Mouse (Mus musculus) embryonic facial prominence, embryonic 11.5 days (tissue): ENCODE data around the gene Itpkc. TPM values are rescaled to one million over a fixed set of nuclear protein-coding genes. Genes with fewer than 3 reads are reported as not detected.

Experiments used
- ATAC-seq: fragments of 200-750 bp; cut with Nextera tagmentation; replicated peaks from 2 replicates; pipeline ENCODE4 v1.8.0; 2017; ENCODE audit warnings: low read depth; ENCODE audit not compliant: insufficient number of reproducible peaks, low FRiP score, low TSS enrichment
- DNase-seq: peaks from one replicate; pipeline ENCODE4 v3.0.0-alpha.2; 2015; ENCODE audit warnings: low spot score
- H3K27ac ChIP-seq: fragments of 300-500 bp; sonication (generic); replicated peaks from 2 replicates; pipeline ENCODE4 v1.5.1; 2014; ENCODE audit warnings: mild to moderate bottlenecking, low read depth, low read length, control low read depth
- H3K27me3 ChIP-seq: fragments of 300-500 bp; sonication (generic); 2 replicates; pipeline ENCODE4 v1.6.1; 2014; ENCODE audit warnings: mild to moderate bottlenecking, low read length, moderate library complexity, mixed read lengths; ENCODE audit not compliant: control insufficient read depth, insufficient read depth
- H3K36me3 ChIP-seq: fragments of 300-500 bp; sonication (generic); replicated peaks from 2 replicates; pipeline ENCODE4 v1.6.1; 2014; ENCODE audit warnings: low read depth, mild to moderate bottlenecking, low read length, moderate library complexity, mixed read lengths; ENCODE audit not compliant: control insufficient read depth, insufficient read depth
- H3K4me1 ChIP-seq: fragments of 300-500 bp; sonication (generic); 2 replicates; pipeline ENCODE4 v1.6.1; 2014; ENCODE audit warnings: low read length, mixed read lengths; ENCODE audit not compliant: control insufficient read depth, insufficient read depth
- H3K4me2 ChIP-seq: fragments of 300-500 bp; sonication (generic); 2 replicates; pipeline ENCODE4 v1.6.1; 2014; ENCODE audit warnings: low read depth, mild to moderate bottlenecking, control low read depth, low read length, moderate library complexity
- H3K4me3 ChIP-seq: fragments of 300-500 bp; sonication (generic); 2 replicates; pipeline ENCODE4 v1.5.1; 2014; ENCODE audit warnings: low read depth, low read length, control low read depth
- H3K9ac ChIP-seq: fragments of 300-500 bp; sonication (generic); replicated peaks from 2 replicates; pipeline ENCODE4 v1.6.1; 2014; ENCODE audit warnings: mild to moderate bottlenecking, control low read depth, low read length
- H3K9me3 ChIP-seq: fragments of 300-500 bp; sonication (generic); replicated peaks from 2 replicates; pipeline ENCODE4 v1.6.1; 2016; ENCODE audit warnings: mild to moderate bottlenecking, low read length, inconsistent platforms, mixed read lengths; ENCODE audit not compliant: control insufficient read depth
- WGBS: fragments of 180-500 bp; shearing (Covaris S2); extraction: QIAGEN DNeasy Blood & Tissue Kit; methylation state at CpG from one replicate; pipeline ENCODE4 v1.1.7; 2014; 5-methylcytosine and 5-hydroxymethylcytosine counted together
- polyA plus RNA-seq: library from polyadenylated mRNA; unstranded; fragments of >200 nt; fragmentation: Nextera tagmentation; extraction: Ambion mirVana; gene quantifications from 2 replicates; pipeline ENCODE4 v1.2.1, GENCODE M21; 2014

Gene Itpkc
- polyA plus RNA-seq, 1 experiment from 2014 or later: 6.0 TPM

DNA sequence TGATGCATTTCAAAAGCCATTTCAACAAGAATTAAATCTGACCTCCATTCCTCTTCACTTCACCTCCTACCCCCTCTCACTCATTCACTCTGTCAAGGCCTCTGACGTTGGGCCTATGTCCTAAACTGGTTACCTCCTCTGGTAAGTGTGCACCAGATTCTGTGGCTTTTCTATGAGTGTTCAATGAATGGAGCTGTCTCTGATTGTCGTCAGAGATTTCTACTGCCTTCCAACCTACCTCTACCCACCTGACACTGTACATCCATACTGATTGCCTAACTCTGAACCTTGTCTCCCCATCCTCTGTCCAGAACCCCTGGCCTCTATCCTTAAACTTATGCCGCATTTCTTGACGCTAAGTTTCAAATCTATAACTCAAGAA, 50.5 kb downstream of the Itpkc start:
- ATAC-seq: peak; percentile 16
- peak overlapping the region; percentile 54 for H3K9ac ChIP-seq
- 20% methylated on average over 4 of the region's 4 CpGs for WGBS

GRCm38 (mm10) chr7:27174896-27175295, 53.6 kb downstream of the Itpkc start:
- WGBS: 94% methylated on average over 7 of the region's 7 CpGs
- Histone ChIP-seq H3K27ac (no peak overlapping the region), H3K4me3 (no peak overlapping the region), H3K36me3 (peaks cover 4% of the 10 kb centered on the region), H3K4me1 (no peaks in the 10 kb centered on the region), H3K9ac (no peak overlapping the region), H3K9me3 (no peaks in the 10 kb centered on the region), H3K4me2 (no peak overlapping the region), H3K27me3 (no peaks in the 10 kb centered on the region)
- DNase-seq: no peak
- no peak for ATAC-seq

More for the DNA sequence above, 50.5 kb downstream of the Itpkc start:
- H3K9me3 ChIP-seq: no peaks in the 10 kb centered on the region
- H3K4me1 ChIP-seq: no peaks in the 10 kb centered on the region
- peak overlapping the region; percentile 36 for H3K4me2 ChIP-seq
- peaks cover 2% of the 10 kb centered on the region for H3K36me3 ChIP-seq
- peak overlapping the region; percentile 69 for H3K4me3 ChIP-seq
- H3K27ac ChIP-seq: peak overlapping the region; percentile 84; the same call in 1 of the 2 replicates
- DNase-seq: no peak
- no peaks in the 10 kb centered on the region for H3K27me3 ChIP-seq

DNA sequence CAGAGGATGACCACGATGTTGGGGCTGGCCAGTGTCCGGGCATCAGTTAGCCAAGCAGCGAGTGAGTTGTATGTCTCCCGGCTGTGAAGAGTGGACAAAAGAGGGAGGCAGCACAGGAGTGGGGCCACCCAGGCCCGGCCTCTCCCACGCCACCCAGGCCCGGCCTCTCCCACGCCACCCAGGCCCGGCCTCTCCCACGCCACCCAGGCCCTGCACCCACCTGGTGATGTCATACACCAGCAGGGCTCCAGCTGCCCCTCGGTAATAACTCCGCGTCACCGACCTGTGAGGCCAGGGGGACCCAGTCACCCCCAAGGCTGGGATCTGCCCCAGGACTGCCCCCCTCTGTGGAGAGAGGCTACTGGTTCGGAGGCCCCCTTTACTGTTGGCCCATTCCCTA, 54.0 kb downstream of the Itpkc start:
- H3K36me3 ChIP-seq: peaks cover 4% of the 10 kb centered on the region
- H3K27ac ChIP-seq: no peak overlapping the region
- no peaks in the 10 kb centered on the region for H3K4me1 ChIP-seq
- H3K9ac ChIP-seq: no peak overlapping the region
- no peaks in the 10 kb centered on the region for H3K27me3 ChIP-seq
- H3K4me3 ChIP-seq: no peak overlapping the region
- DNase-seq (no peak), ATAC-seq (no peak)
- WGBS: 95% methylated on average over 15 of the region's 15 CpGs
- H3K4me2 ChIP-seq: no peak overlapping the region
- no peaks in the 10 kb centered on the region for H3K9me3 ChIP-seq

GRCm38 (mm10) chr7:27170981-27171380, 57.5 kb downstream of the Itpkc start:
- DNase-seq: no peak
- H3K4me3 ChIP-seq: no peak overlapping the region
- no peak overlapping the region for H3K4me2 ChIP-seq
- H3K27ac ChIP-seq: no peak overlapping the region
- ATAC-seq: no peak
- no peaks in the 10 kb centered on the region for H3K4me1 ChIP-seq
- 79% methylated on average over 3 of the region's 3 CpGs for WGBS
- no peak overlapping the region for H3K9ac ChIP-seq
- H3K27me3 ChIP-seq: no peaks in the 10 kb centered on the region
- H3K36me3 ChIP-seq: peaks cover 4% of the 10 kb centered on the region
- no peaks in the 10 kb centered on the region for H3K9me3 ChIP-seq

DNA sequence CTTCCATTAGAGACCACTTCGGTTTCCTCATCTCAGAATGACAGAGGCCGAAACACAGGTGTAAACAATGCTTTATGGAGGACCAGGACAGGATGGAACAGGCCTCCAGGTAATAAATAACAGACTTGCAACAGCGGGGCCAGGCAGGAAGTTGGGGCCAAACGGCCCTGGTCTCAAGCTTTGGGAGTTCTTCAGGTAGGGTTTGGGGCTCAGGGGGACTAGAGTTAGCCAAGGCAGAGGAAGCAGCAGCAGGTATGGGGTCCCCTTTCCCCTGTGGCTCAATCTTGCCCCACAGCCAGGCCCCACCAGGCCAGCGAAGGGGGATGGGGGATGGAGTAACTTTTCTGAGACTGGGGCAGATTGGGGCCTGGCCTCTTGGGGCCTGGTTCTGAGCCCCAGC, 60.1 kb downstream of the Itpkc start:
- no peaks in the 10 kb centered on the region for H3K9me3 ChIP-seq
- H3K27me3 ChIP-seq: no peaks in the 10 kb centered on the region
- H3K36me3 ChIP-seq: peaks cover 8% of the 10 kb centered on the region
- no peak overlapping the region for H3K4me2 ChIP-seq
- no peak overlapping the region for H3K4me3 ChIP-seq
- no peak overlapping the region for H3K27ac ChIP-seq
- DNase-seq (no peak), ATAC-seq (no peak)
- H3K4me1 ChIP-seq: peaks cover 11% of the 10 kb centered on the region
- no peak overlapping the region for H3K9ac ChIP-seq
- 90% methylated on average over 5 of the region's 5 CpGs for WGBS

GRCm38 (mm10) chr7:27167475-27168094, 60.9 kb downstream of the Itpkc start:
- peak overlapping the region; percentile 53 for H3K4me2 ChIP-seq
- no peak for DNase-seq
- H3K4me3 ChIP-seq: peak overlapping the region; percentile 59
- no peak overlapping the region for H3K27ac ChIP-seq
- no peaks in the 10 kb centered on the region for H3K27me3 ChIP-seq
- peaks cover 11% of the 10 kb centered on the region for H3K4me1 ChIP-seq
- H3K36me3 ChIP-seq: peaks cover 4% of the 10 kb centered on the region; the same call in 1 of the 2 replicates
- peak overlapping the region; percentile 80 for H3K9ac ChIP-seq
- no peaks in the 10 kb centered on the region for H3K9me3 ChIP-seq
- 78% methylated on average over 11 of the region's 11 CpGs for WGBS
- no peak for ATAC-seq

- WGBS: 2% methylated on average over 58 of the region's 61 CpGs
- Histone ChIP-seq H3K4me1 (peaks cover 11% of the 10 kb centered on the region), H3K9me3 (no peaks in the 10 kb centered on the region), H3K27ac (peak within 1 kb of the TSS; percentile 96), H3K36me3 (peaks cover 4% of the 10 kb centered on the region; the same call in 1 of the 2 replicates), H3K4me3 (peak within 1 kb of the TSS; percentile 59), H3K27me3 (no peaks in the 10 kb centered on the region), H3K9ac (peak within 1 kb of the TSS; percentile 80), H3K4me2 (peak within 1 kb of the TSS; percentile 74)
- ATAC-seq (peak; percentile 69), DNase-seq (peak; percentile 93)
These were observed 61.6 kb downstream of the Itpkc start, which contains the start of gene Egln2 for GRCm38 (mm10) chr7:27166614-27167474. Gene Egln2 (minus strand): TSS chr7:27166802.

DNA sequence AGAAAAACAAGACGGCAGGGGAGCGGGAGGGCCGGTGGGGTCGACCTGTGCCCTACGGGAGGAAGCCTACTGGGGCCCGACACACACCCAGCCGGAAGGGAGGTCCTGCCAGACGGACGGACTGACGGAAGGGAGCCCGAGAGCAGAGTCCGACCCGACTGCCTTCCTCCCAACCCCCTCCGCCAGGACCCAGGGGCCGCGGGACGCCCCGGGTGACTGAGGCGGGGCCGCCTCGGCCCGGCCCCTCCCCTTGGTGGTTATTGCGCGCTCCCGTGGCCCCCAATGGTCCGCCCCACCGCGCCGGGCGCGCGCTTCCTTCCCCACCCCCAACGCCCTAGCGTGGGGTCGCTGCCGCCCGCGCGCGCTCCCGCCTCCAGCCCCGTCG, 62.2 kb downstream of the Itpkc start:
- WGBS: under 1% methylated on average over 36 of the region's 43 CpGs
- H3K27ac ChIP-seq: peak overlapping the region; percentile 96
- peaks cover 4% of the 10 kb centered on the region; the same call in 1 of the 2 replicates for H3K36me3 ChIP-seq
- peak overlapping the region; percentile 59 for H3K4me3 ChIP-seq
- peaks cover 11% of the 10 kb centered on the region for H3K4me1 ChIP-seq
- peak; percentile 88 for DNase-seq
- peak overlapping the region; percentile 80 for H3K9ac ChIP-seq
- ATAC-seq: peak; percentile 64
- no peaks in the 10 kb centered on the region for H3K9me3 ChIP-seq
- peak overlapping the region; percentile 74 for H3K4me2 ChIP-seq
- H3K27me3 ChIP-seq: no peaks in the 10 kb centered on the region
